In genomic region chr13:40716771-40717716, GRCm38 (mm10) we compare ENCODE assay signal across 8 mouse cellular contexts. TPM values are rescaled to one million over a fixed set of nuclear protein-coding genes. Genes with fewer than 3 reads are reported as not detected.
DNase-seq lines count a peak whose midpoint lies in the region; ATAC-seq and TF ChIP-seq lines count a peak whose summit lies in the region.
"Had no signal": no experiment of that assay in that cellular context is flagged by ENCODE, and none has a peak within 500 bp of the region (broad histone marks: within the 10 kb centered on the region; RNA-seq: fewer than 3 reads in every experiment).

No protein-coding gene starts in this region.

- H3K27ac ChIP-seq in kidney, embryonic 16.5 days (ENCODE audit: low read length), result no peak overlapping the region
- H3K27ac ChIP-seq in liver, postnatal 0 days (ENCODE audit: low read depth), result no peak overlapping the region
- H3K27ac ChIP-seq: forebrain, embryonic 15.5 days had no signal

- peak overlapping the region; percentile 10; the same call in 1 of the 2 replicates for H3K4me3 ChIP-seq in kidney, embryonic 16.5 days (ENCODE audit: low read length)
- 0 out of 2 replicates have a peak overlapping the region, but pooled peaks have one; percentile 10 for H3K4me3 ChIP-seq in liver, postnatal 0 days (ENCODE audit: low read depth, low read length)
- H3K4me3 ChIP-seq: forebrain, embryonic 15.5 days had no signal

- no peaks in the 10 kb centered on the region for H3K9me3 ChIP-seq in kidney, embryonic 16.5 days (ENCODE audit: low read length)
- no peaks in the 10 kb centered on the region for H3K9me3 ChIP-seq in liver, postnatal 0 days (ENCODE audit: low read length)
- H3K9me3 ChIP-seq: forebrain, embryonic 15.5 days had no signal

- H3K27me3 ChIP-seq in kidney, embryonic 16.5 days (ENCODE audit: insufficient read depth, low read length), result peaks cover 91% of the 10 kb centered on the region
- peaks cover 85% of the 10 kb centered on the region for H3K27me3 ChIP-seq in liver, postnatal 0 days (ENCODE audit: insufficient read depth, low read length)

- no peak for TF ChIP-seq EP300 in liver, postnatal 0 days (IDR thresholded peaks at IDR 0.05; ENCODE audit: low read depth)

- H3K9ac ChIP-seq in kidney, embryonic 16.5 days (replicated peaks; ENCODE audit: low read length), result no peak overlapping the region
- H3K9ac ChIP-seq in liver, postnatal 0 days (replicated peaks), result no peak overlapping the region
- H3K9ac ChIP-seq: forebrain, embryonic 15.5 days had no signal

- peaks cover 4% of the 10 kb centered on the region; the same call in 1 of the 2 replicates for H3K4me1 ChIP-seq in kidney, embryonic 16.5 days (ENCODE audit: insufficient read depth, low read length)
- H3K4me1 ChIP-seq in liver, postnatal 0 days (ENCODE audit: insufficient read depth), result no peaks in the 10 kb centered on the region

- TF ChIP-seq CTCF in liver, postnatal 0 days (IDR thresholded peaks at IDR 0.05; ENCODE audit: low read depth), result no peak

- no peak for DNase-seq in kidney, postnatal 36 days
- peak; percentile 92 for DNase-seq in R1 (ENCODE audit: low read depth, low spot score)
- no peak for DNase-seq in liver, postnatal 0 days
- DNase-seq in right cerebral cortex, postnatal 25 days, result no peak
- DNase-seq in cerebellum, postnatal 4 days (ENCODE audit: low spot score in 2 of 2), result no peak

- 6% methylated on average over 35 of the region's 37 CpGs for WGBS in kidney, embryonic 16.5 days
- WGBS in liver, postnatal 0 days (ENCODE audit: insufficient replicate concordance), result 8% methylated on average over 30 of the region's 37 CpGs

- H3K4me2 ChIP-seq in kidney, embryonic 16.5 days (replicated peaks; ENCODE audit: low read depth, low read length), result peak overlapping the region; percentile 29
- peak overlapping the region; percentile 51 for H3K4me2 ChIP-seq in liver, postnatal 0 days (ENCODE audit: low read depth, low read length)
- H3K4me2 ChIP-seq: forebrain, embryonic 15.5 days had no signal

- H3K36me3 ChIP-seq in kidney, embryonic 16.5 days (ENCODE audit: insufficient read depth, low read length), result no peaks in the 10 kb centered on the region
- H3K36me3 ChIP-seq in liver, postnatal 0 days (replicated peaks; ENCODE audit: insufficient read depth, low read length), result no peaks in the 10 kb centered on the region
- H3K36me3 ChIP-seq: forebrain, embryonic 15.5 days had no signal

- ATAC-seq in kidney, embryonic 16.5 days (ENCODE audit: low FRiP score, low TSS enrichment), result 0 out of 2 replicates have a peak, but pooled peaks have one; percentile 9
- 0 out of 2 replicates have a peak, but pooled peaks have one; percentile 14 for ATAC-seq in granulocyte monocyte progenitor cell, adult 5-6 weeks (replicated peaks; ENCODE audit: poor library complexity, severe bottlenecking)
- no peak; the same call in 1 of the 2 replicates for ATAC-seq in liver, postnatal 0 days
- ATAC-seq: forebrain, embryonic 15.5 days had no signal

RNA-seq across cellular contexts. Expression of gene Tfap2a, which starts 21.1 kb away (rescaled TPM):
- 2.4 and 3.2 TPM in 2 replicates for polyA plus RNA-seq in kidney, embryonic 16.5 days (2015; fragmentation: Nextera tagmentation; extraction: Ambion mirVana)
- not detected in 2 replicates for total RNA-seq in granulocyte monocyte progenitor cell, adult 5-6 weeks (2014; fragmentation: Nextera tagmentation)
- total RNA-seq in granulocyte monocyte progenitor cell, adult 5-6 weeks (2017), result not detected in 2 replicates
- polyA plus RNA-seq in liver, postnatal 0 days (2015; fragmentation: Nextera tagmentation; extraction: Ambion mirVana), result not detected in 2 replicates
